ENCODE assay signal across 8 mouse cellular contexts in the genomic region with DNA sequence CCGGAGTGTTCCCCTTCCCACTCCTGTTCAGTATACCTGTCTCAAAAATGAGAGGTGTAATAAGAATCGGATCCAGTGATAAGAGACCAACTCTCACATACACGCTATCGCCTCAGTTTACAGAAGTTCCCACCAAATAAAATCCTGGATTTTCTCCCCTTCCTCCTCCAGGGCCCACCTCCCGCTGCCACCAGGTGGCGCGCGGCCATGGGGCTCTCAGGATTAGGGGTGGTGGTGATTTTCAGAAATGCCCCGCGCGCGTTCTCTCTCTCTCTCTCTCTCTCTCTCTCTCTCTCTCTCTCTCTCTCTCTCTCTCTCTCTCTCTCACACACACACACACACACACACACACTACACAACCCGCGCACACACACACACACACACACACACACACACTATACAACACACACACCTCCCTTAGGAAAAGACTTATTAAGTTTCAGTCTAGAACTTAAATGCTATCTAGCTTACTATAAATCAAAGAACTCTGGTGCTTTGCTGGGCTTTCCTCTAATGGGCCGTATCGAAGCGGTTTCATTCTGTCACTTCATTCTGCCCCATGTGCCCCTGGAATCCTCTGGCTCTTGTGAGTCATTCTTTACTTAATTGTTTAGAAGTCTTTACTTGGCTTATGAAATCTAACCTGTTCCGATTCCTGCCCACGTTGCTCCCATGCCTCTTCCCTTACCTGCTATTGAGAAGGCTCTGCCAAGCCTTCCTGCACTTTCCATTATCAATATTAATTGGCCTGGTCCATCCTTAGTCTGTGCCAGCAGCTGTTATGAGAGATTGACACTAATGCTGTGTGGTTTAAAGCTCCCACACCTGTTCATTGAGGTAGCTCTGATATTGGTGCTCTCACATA. TPM values are rescaled to one million over a fixed set of nuclear protein-coding genes. Genes with fewer than 3 reads are reported as not detected.
DNase-seq lines count a peak whose midpoint lies in the region; ATAC-seq lines count a peak whose summit lies in the region.

A gene (minus strand): TSS at position 574 of the 865 bp plus-strand sequence.

- no peaks in the 10 kb centered on the region for H3K36me3 ChIP-seq in embryonic facial prominence, embryonic 11.5 days (replicated peaks; ENCODE audit: control insufficient read depth, insufficient read depth, low read depth, low read length)
- H3K36me3 ChIP-seq in heart, embryonic 10.5 days, result no peaks in the 10 kb centered on the region
- no peaks in the 10 kb centered on the region for H3K36me3 ChIP-seq in kidney, embryonic 14.5 days (ENCODE audit: control insufficient read depth, insufficient read depth, low read length)
- H3K36me3 ChIP-seq in liver, embryonic 16.5 days (ENCODE audit: control insufficient read depth, insufficient read depth), result no peaks in the 10 kb centered on the region
- H3K36me3 ChIP-seq in neural tube, embryonic 12.5 days, result no peaks in the 10 kb centered on the region

- H3K4me2 ChIP-seq in embryonic facial prominence, embryonic 11.5 days (ENCODE audit: low read depth, low read length), result peak within 1 kb of the TSS; percentile 49
- peak within 1 kb of the TSS; percentile 75 for H3K4me2 ChIP-seq in kidney, embryonic 14.5 days (replicated peaks; ENCODE audit: low read depth, low read length)
- peak within 1 kb of the TSS; percentile 97 for H3K4me2 ChIP-seq in liver, embryonic 16.5 days (ENCODE audit: low read depth, low read length)
- H3K4me2 ChIP-seq in neural tube, embryonic 12.5 days (replicated peaks), result peak within 1 kb of the TSS; percentile 91

- H3K27ac ChIP-seq in embryonic facial prominence, embryonic 11.5 days (replicated peaks; ENCODE audit: low read depth, low read length), result no peak within 1 kb of the TSS
- H3K27ac ChIP-seq in heart, embryonic 10.5 days, result peak within 1 kb of the TSS; percentile 86
- peak within 1 kb of the TSS; percentile 51; the same call in 1 of the 2 replicates for H3K27ac ChIP-seq in kidney, embryonic 14.5 days (ENCODE audit: low read depth, low read length)
- peak within 1 kb of the TSS; percentile 2; the same call in 1 of the 2 replicates for H3K27ac ChIP-seq in liver, embryonic 16.5 days (ENCODE audit: low read length)
- no peak within 1 kb of the TSS for H3K27ac ChIP-seq in neural tube, embryonic 12.5 days

- H3K9ac ChIP-seq in embryonic facial prominence, embryonic 11.5 days (replicated peaks; ENCODE audit: low read length), result no peak within 1 kb of the TSS
- H3K9ac ChIP-seq in kidney, embryonic 14.5 days (ENCODE audit: low read depth, low read length), result peak within 1 kb of the TSS; percentile 23; the same call in 1 of the 2 replicates
- H3K9ac ChIP-seq in liver, embryonic 16.5 days (ENCODE audit: low read depth, low read length), result no peak within 1 kb of the TSS
- H3K9ac ChIP-seq in neural tube, embryonic 12.5 days, result no peak within 1 kb of the TSS

- H3K4me3 ChIP-seq in embryonic facial prominence, embryonic 11.5 days (ENCODE audit: low read depth, low read length), result peak within 1 kb of the TSS; percentile 27
- H3K4me3 ChIP-seq in heart, embryonic 10.5 days, result peak within 1 kb of the TSS; percentile 79
- H3K4me3 ChIP-seq in kidney, embryonic 14.5 days (ENCODE audit: low read length), result peak within 1 kb of the TSS; percentile 87
- H3K4me3 ChIP-seq in liver, embryonic 16.5 days (ENCODE audit: low read depth, low read length), result peak within 1 kb of the TSS; percentile 57
- H3K4me3 ChIP-seq in neural tube, embryonic 12.5 days, result peak within 1 kb of the TSS; percentile 37

- DNase-seq in CD4-positive, CD25-positive, alpha-beta regulatory T cell, adult 2 months (ENCODE audit: low read depth, low spot score), result peak; percentile 81
- peak; percentile 78 for DNase-seq in adrenal gland, postnatal 25 days
- peak; percentile 88 for DNase-seq in embryonic facial prominence, embryonic 11.5 days (ENCODE audit: low spot score)
- no peak for DNase-seq in heart, embryonic 10.5 days (ENCODE audit: low spot score)
- peak; percentile 87 for DNase-seq in testis, postnatal 10 days (ENCODE audit: low spot score)

- ATAC-seq in embryonic facial prominence, embryonic 11.5 days (replicated peaks; ENCODE audit: insufficient number of reproducible peaks, low FRiP score, low TSS enrichment, low read depth), result peak; percentile 26; the same call in 1 of the 2 replicates
- ATAC-seq in kidney, embryonic 14.5 days (ENCODE audit: low FRiP score, low TSS enrichment), result peak; percentile 45
- ATAC-seq in liver, embryonic 16.5 days (ENCODE audit: low read depth), result no peak; the same call in 1 of the 2 replicates
- ATAC-seq in neural tube, embryonic 12.5 days (ENCODE audit: low FRiP score, low read depth), result peak; percentile 38

- H3K4me1 ChIP-seq in embryonic facial prominence, embryonic 11.5 days (ENCODE audit: control insufficient read depth, insufficient read depth, low read length), result peaks cover 4% of the 10 kb centered on the region; the same call in 1 of the 2 replicates
- peaks cover 11% of the 10 kb centered on the region for H3K4me1 ChIP-seq in heart, embryonic 10.5 days
- peaks cover 17% of the 10 kb centered on the region; the same call in 1 of the 2 replicates for H3K4me1 ChIP-seq in kidney, embryonic 14.5 days (ENCODE audit: control insufficient read depth, insufficient read depth, low read length)
- H3K4me1 ChIP-seq in liver, embryonic 16.5 days (ENCODE audit: control insufficient read depth, low read depth, low read length), result peaks cover 22% of the 10 kb centered on the region
- peaks cover 25% of the 10 kb centered on the region for H3K4me1 ChIP-seq in neural tube, embryonic 12.5 days

- H3K27me3 ChIP-seq in embryonic facial prominence, embryonic 11.5 days (ENCODE audit: control insufficient read depth, insufficient read depth, low read length), result no peaks in the 10 kb centered on the region; the same call in 1 of the 2 replicates
- peaks cover 8% of the 10 kb centered on the region for H3K27me3 ChIP-seq in heart, embryonic 10.5 days (ENCODE audit: insufficient read depth, poor library complexity, severe bottlenecking)
- no peaks in the 10 kb centered on the region; the same call in 1 of the 2 replicates for H3K27me3 ChIP-seq in kidney, embryonic 14.5 days (ENCODE audit: control insufficient read depth, insufficient read depth, low read length)
- H3K27me3 ChIP-seq in liver, embryonic 16.5 days (ENCODE audit: control insufficient read depth, insufficient read depth, low read depth, low read length), result peaks cover 26% of the 10 kb centered on the region
- no peaks in the 10 kb centered on the region for H3K27me3 ChIP-seq in neural tube, embryonic 12.5 days (replicated peaks)

- no peaks in the 10 kb centered on the region for H3K9me3 ChIP-seq in embryonic facial prominence, embryonic 11.5 days (replicated peaks; ENCODE audit: control insufficient read depth, low read length)
- no peaks in the 10 kb centered on the region for H3K9me3 ChIP-seq in heart, embryonic 10.5 days
- H3K9me3 ChIP-seq in kidney, embryonic 14.5 days (ENCODE audit: control insufficient read depth, low read length), result no peaks in the 10 kb centered on the region
- H3K9me3 ChIP-seq in liver, embryonic 16.5 days (replicated peaks; ENCODE audit: control insufficient read depth, low read length), result no peaks in the 10 kb centered on the region
- H3K9me3 ChIP-seq in neural tube, embryonic 12.5 days, result no peaks in the 10 kb centered on the region

- 9% methylated on average over 19 of the region's 19 CpGs for WGBS in embryonic facial prominence, embryonic 11.5 days
- WGBS in heart, embryonic 10.5 days, result 9% methylated on average over 18 of the region's 19 CpGs
- 3% methylated on average over 19 of the region's 19 CpGs for whole genome bisulfite sequencing in kidney, embryonic 14.5 days
- WGBS in liver, embryonic 16.5 days (ENCODE audit: insufficient replicate concordance), result 8% methylated on average over 19 of the region's 19 CpGs
- WGBS in neural tube, embryonic 12.5 days, result 9% methylated on average over 18 of the region's 19 CpGs

RNA-seq across cellular contexts. Expression of the gene that starts here (rescaled TPM):
- total RNA-seq in adrenal gland, postnatal 25 days (2021), result 9.5 and 10.2 TPM in 2 replicates
- polyA plus RNA-seq in embryonic facial prominence, embryonic 11.5 days (2014; fragmentation: Nextera tagmentation; extraction: Ambion mirVana), result 2.2 and 2.5 TPM in 2 replicates
- polyA plus RNA-seq in heart, embryonic 10.5 days (2016; fragmentation: Nextera tagmentation; extraction: Ambion mirVana), result 2.1 and 4.5 TPM in 2 replicates
- 1.1 and 1.4 TPM in 2 replicates for polyA plus RNA-seq in kidney, embryonic 14.5 days (2014; fragmentation: Nextera tagmentation; extraction: Ambion mirVana)
- polyA plus RNA-seq in liver, embryonic 16.5 days (2015; fragmentation: Nextera tagmentation; extraction: Ambion mirVana), result 0.79 and 0.94 TPM in 2 replicates
- 4.2 and 5.2 TPM in 2 replicates for polyA plus RNA-seq in neural tube, embryonic 12.5 days (2016; fragmentation: Nextera tagmentation; extraction: Ambion mirVana)

Comparison
In these comparisons a context has a peak if more than half of its experiments do, and no peak if none do; other contexts are left out.
1. H3K27ac ChIP-seq: peak in heart, embryonic 10.5 days (single experiment), kidney, embryonic 14.5 days (single experiment) and liver, embryonic 16.5 days (single experiment); none in embryonic facial prominence, embryonic 11.5 days (single experiment) and neural tube, embryonic 12.5 days (single experiment).
2. H3K4me3 ChIP-seq: peak in every context shown above with its lines; median percentile 87 in kidney, embryonic 14.5 days; 79 in heart, embryonic 10.5 days; 57 in liver, embryonic 16.5 days; 37 in neural tube, embryonic 12.5 days; 27 in embryonic facial prominence, embryonic 11.5 days.
3. Peak in every context shown above with its lines, with median percentiles within 50 percentile points of each other: H3K4me2 ChIP-seq.